Mouse (Mus musculus): Measurements from ENCODE around the gene Uqcrc1. TPM values are rescaled to one million over a fixed set of nuclear protein-coding genes. Genes with fewer than 3 reads are reported as not detected.
A peak's percentile ranks its signal among the peaks of the same experiment; 100 is the strongest.

Uqcrc1 gene
- polyA plus RNA-seq (2014; fragmentation: Nextera tagmentation; extraction: Ambion mirVana), result 469 and 503 TPM in 2 replicates

- peak within 1 kb of the TSS; percentile 74 for H3K9ac ChIP-seq
- DNase-seq (ENCODE audit: low spot score) (peak; percentile 100), ATAC-seq (ENCODE audit: low FRiP score) (peak; percentile 91)
- peak within 1 kb of the TSS; percentile 58 for H3K4me2 ChIP-seq (replicated peaks)
- H3K36me3 ChIP-seq (replicated peaks; ENCODE audit: control insufficient read depth, insufficient read depth), result peaks cover 38% of the 10 kb centered on the region
- peak within 1 kb of the TSS; percentile 69 for H3K4me3 ChIP-seq (replicated peaks; ENCODE audit: low read length)
- no peaks in the 10 kb centered on the region for H3K27me3 ChIP-seq (ENCODE audit: control insufficient read depth, insufficient read depth, low read length)
- no peaks in the 10 kb centered on the region for H3K9me3 ChIP-seq (ENCODE audit: control insufficient read depth, low read length)
- 2% methylated on average over 58 of the region's 58 CpGs for WGBS
- H3K4me1 ChIP-seq (replicated peaks; ENCODE audit: control insufficient read depth, insufficient read depth, low read length), result peaks cover 4% of the 10 kb centered on the region
- 0 out of 2 replicates have a peak within 1 kb of the TSS, but pooled peaks have one; percentile 20 for H3K27ac ChIP-seq
Observed at GRCm38 (mm10) chr9:108936418-108937364, at the start of gene Uqcrc1. Uqcrc1 (plus strand) TSS chr9:108936633.

- no peak overlapping the region for H3K4me3 ChIP-seq (replicated peaks; ENCODE audit: low read length)
Observed at GRCm38 (mm10) chr9:108912308-108912707, 24.1 kb upstream of the Uqcrc1 start.

GRCm38 (mm10) chr9:108913161-108913560 lies 23.3 kb upstream of the Uqcrc1 start:
- H3K9ac ChIP-seq, result no peak overlapping the region
- no peaks in the 10 kb centered on the region for H3K9me3 ChIP-seq (ENCODE audit: control insufficient read depth, low read length)
- whole genome bisulfite sequencing, result 87% methylated on average over 7 of the region's 7 CpGs
- H3K27me3 ChIP-seq (ENCODE audit: control insufficient read depth, insufficient read depth, low read length), result no peaks in the 10 kb centered on the region
- H3K4me3 ChIP-seq (replicated peaks; ENCODE audit: low read length), result no peak overlapping the region
- DNase-seq (ENCODE audit: low spot score) (no peak), ATAC-seq (ENCODE audit: low FRiP score) (no peak)
- no peak overlapping the region for H3K4me2 ChIP-seq (replicated peaks)
- H3K36me3 ChIP-seq (replicated peaks; ENCODE audit: control insufficient read depth, insufficient read depth), result no peaks in the 10 kb centered on the region
- H3K4me1 ChIP-seq (replicated peaks; ENCODE audit: control insufficient read depth, insufficient read depth, low read length), result no peaks in the 10 kb centered on the region
- no peak overlapping the region for H3K27ac ChIP-seq

More at GRCm38 (mm10) chr9:108912308-108912707, 24.1 kb upstream of the Uqcrc1 start:
- DNase-seq (ENCODE audit: low spot score) (no peak), ATAC-seq (ENCODE audit: low FRiP score) (no peak)
- Histone ChIP-seq H3K9me3 (ENCODE audit: control insufficient read depth, low read length) (no peaks in the 10 kb centered on the region), H3K27me3 (ENCODE audit: control insufficient read depth, insufficient read depth, low read length) (no peaks in the 10 kb centered on the region), H3K9ac (no peak overlapping the region), H3K27ac (no peak overlapping the region), H3K36me3 (replicated peaks; ENCODE audit: control insufficient read depth, insufficient read depth) (no peaks in the 10 kb centered on the region), H3K4me2 (replicated peaks) (no peak overlapping the region), H3K4me1 (replicated peaks; ENCODE audit: control insufficient read depth, insufficient read depth, low read length) (no peaks in the 10 kb centered on the region)
- WGBS, result 71% methylated on average over 6 of the region's 6 CpGs

- Histone ChIP-seq H3K9me3 (ENCODE audit: control insufficient read depth, low read length) (no peaks in the 10 kb centered on the region), H3K4me3 (replicated peaks; ENCODE audit: low read length) (no peak overlapping the region), H3K27ac (no peak overlapping the region), H3K36me3 (replicated peaks; ENCODE audit: control insufficient read depth, insufficient read depth) (no peaks in the 10 kb centered on the region), H3K27me3 (ENCODE audit: control insufficient read depth, insufficient read depth, low read length) (no peaks in the 10 kb centered on the region), H3K4me1 (replicated peaks; ENCODE audit: control insufficient read depth, insufficient read depth, low read length) (no peaks in the 10 kb centered on the region), H3K4me2 (replicated peaks) (no peak overlapping the region), H3K9ac (no peak overlapping the region)
- WGBS, result 69% methylated on average over 10 of the region's 10 CpGs
- ATAC-seq (ENCODE audit: low FRiP score) (no peak), DNase-seq (ENCODE audit: low spot score) (no peak)
Observed at GRCm38 (mm10) chr9:108913621-108914020, 22.8 kb upstream of the Uqcrc1 start.

GRCm38 (mm10) chr9:108914491-108914890 lies 21.9 kb upstream of the Uqcrc1 start, which contains the start of gene Tmem89:
Tmem89 (plus strand) TSS chr9:108914619.
- Histone ChIP-seq H3K27me3 (ENCODE audit: control insufficient read depth, insufficient read depth, low read length) (no peaks in the 10 kb centered on the region), H3K4me1 (replicated peaks; ENCODE audit: control insufficient read depth, insufficient read depth, low read length) (no peaks in the 10 kb centered on the region), H3K27ac (no peak within 1 kb of the TSS), H3K4me3 (replicated peaks; ENCODE audit: low read length) (no peak within 1 kb of the TSS), H3K36me3 (replicated peaks; ENCODE audit: control insufficient read depth, insufficient read depth) (no peaks in the 10 kb centered on the region), H3K9me3 (ENCODE audit: control insufficient read depth, low read length) (no peaks in the 10 kb centered on the region), H3K9ac (no peak within 1 kb of the TSS), H3K4me2 (replicated peaks) (no peak within 1 kb of the TSS)
- DNase-seq (ENCODE audit: low spot score) (peak; percentile 73), ATAC-seq (ENCODE audit: low FRiP score) (peak; percentile 83; the same call in 1 of the 2 replicates)
- 46% methylated on average over 6 of the region's 6 CpGs for WGBS

GRCm38 (mm10) chr9:108925897-108926296 lies 10.5 kb upstream of the Uqcrc1 start:
- ATAC-seq (ENCODE audit: low FRiP score) (no peak), DNase-seq (ENCODE audit: low spot score) (no peak)
- H3K4me3 ChIP-seq (replicated peaks; ENCODE audit: low read length), result no peak overlapping the region
- no peaks in the 10 kb centered on the region for H3K9me3 ChIP-seq (ENCODE audit: control insufficient read depth, low read length)
- H3K36me3 ChIP-seq (replicated peaks; ENCODE audit: control insufficient read depth, insufficient read depth), result no peaks in the 10 kb centered on the region
- no peak overlapping the region for H3K4me2 ChIP-seq (replicated peaks)
- no peaks in the 10 kb centered on the region for H3K27me3 ChIP-seq (ENCODE audit: control insufficient read depth, insufficient read depth, low read length)
- H3K4me1 ChIP-seq (replicated peaks; ENCODE audit: control insufficient read depth, insufficient read depth, low read length), result no peaks in the 10 kb centered on the region
- WGBS, result 76% methylated on average over 8 of the region's 8 CpGs
- H3K27ac ChIP-seq, result no peak overlapping the region
- H3K9ac ChIP-seq, result no peak overlapping the region

GRCm38 (mm10) chr9:108928424-108928823 lies 8.0 kb upstream of the Uqcrc1 start:
- 94% methylated on average over 3 of the region's 3 CpGs for WGBS
- Histone ChIP-seq H3K27me3 (ENCODE audit: control insufficient read depth, insufficient read depth, low read length) (no peaks in the 10 kb centered on the region), H3K4me2 (replicated peaks) (no peak overlapping the region), H3K27ac (no peak overlapping the region), H3K9ac (no peak overlapping the region), H3K4me3 (replicated peaks; ENCODE audit: low read length) (no peak overlapping the region), H3K36me3 (replicated peaks; ENCODE audit: control insufficient read depth, insufficient read depth) (no peaks in the 10 kb centered on the region), H3K4me1 (replicated peaks; ENCODE audit: control insufficient read depth, insufficient read depth, low read length) (no peaks in the 10 kb centered on the region), H3K9me3 (ENCODE audit: control insufficient read depth, low read length) (no peaks in the 10 kb centered on the region)
- ATAC-seq (ENCODE audit: low FRiP score) (no peak), DNase-seq (ENCODE audit: low spot score) (no peak)

- H3K36me3 ChIP-seq (replicated peaks; ENCODE audit: control insufficient read depth, insufficient read depth), result peaks cover 31% of the 10 kb centered on the region
- H3K27ac ChIP-seq, result no peak overlapping the region
- WGBS, result 15% methylated on average over 3 of the region's 3 CpGs
- no peak for DNase-seq (ENCODE audit: low spot score)
- no peak for ATAC-seq (ENCODE audit: low FRiP score)
- H3K4me1 ChIP-seq (replicated peaks; ENCODE audit: control insufficient read depth, insufficient read depth, low read length), result peaks cover 4% of the 10 kb centered on the region
- no peaks in the 10 kb centered on the region for H3K27me3 ChIP-seq (ENCODE audit: control insufficient read depth, insufficient read depth, low read length)
- H3K9ac ChIP-seq, result 0 out of 2 replicates have a peak overlapping the region, but pooled peaks have one; percentile 74
- peak overlapping the region; percentile 69; the same call in 1 of the 2 replicates for H3K4me3 ChIP-seq (replicated peaks; ENCODE audit: low read length)
- no peaks in the 10 kb centered on the region for H3K9me3 ChIP-seq (ENCODE audit: control insufficient read depth, low read length)
- peak overlapping the region; percentile 34 for H3K4me2 ChIP-seq (replicated peaks)
Observed at GRCm38 (mm10) chr9:108935991-108936390, 442 bp upstream of the Uqcrc1 start.

GRCm38 (mm10) chr9:108945111-108945510 lies 8.7 kb downstream of the Uqcrc1 start:
- Histone ChIP-seq H3K27ac (no peak overlapping the region), H3K4me1 (replicated peaks; ENCODE audit: control insufficient read depth, insufficient read depth, low read length) (no peaks in the 10 kb centered on the region), H3K27me3 (ENCODE audit: control insufficient read depth, insufficient read depth, low read length) (no peaks in the 10 kb centered on the region), H3K4me3 (replicated peaks; ENCODE audit: low read length) (no peak overlapping the region), H3K4me2 (replicated peaks) (no peak overlapping the region), H3K9ac (no peak overlapping the region), H3K9me3 (ENCODE audit: control insufficient read depth, low read length) (no peaks in the 10 kb centered on the region), H3K36me3 (replicated peaks; ENCODE audit: control insufficient read depth, insufficient read depth) (peaks cover 90% of the 10 kb centered on the region)
- no peak for DNase-seq (ENCODE audit: low spot score)
- WGBS, result 84% methylated on average over 9 of the region's 9 CpGs
- ATAC-seq (ENCODE audit: low FRiP score), result no peak
